Mouse (Mus musculus) colon, adult 2 months (tissue): Measurements from ENCODE around the gene Serpina12. TPM values are rescaled to one million over a fixed set of nuclear protein-coding genes. Genes with fewer than 3 reads are reported as not detected.

Experiments
- polyA plus RNA-seq: library from polyadenylated mRNA; depleted of rRNA; stranded (reverse); fragments of >200 nt; gene quantifications from 2 replicates; pipeline ENCODE4 v1.2.3, GENCODE M21; 2012; rRNA removed

Serpina12 gene
- polyA plus RNA-seq = not detected in 2 replicates

DNA sequence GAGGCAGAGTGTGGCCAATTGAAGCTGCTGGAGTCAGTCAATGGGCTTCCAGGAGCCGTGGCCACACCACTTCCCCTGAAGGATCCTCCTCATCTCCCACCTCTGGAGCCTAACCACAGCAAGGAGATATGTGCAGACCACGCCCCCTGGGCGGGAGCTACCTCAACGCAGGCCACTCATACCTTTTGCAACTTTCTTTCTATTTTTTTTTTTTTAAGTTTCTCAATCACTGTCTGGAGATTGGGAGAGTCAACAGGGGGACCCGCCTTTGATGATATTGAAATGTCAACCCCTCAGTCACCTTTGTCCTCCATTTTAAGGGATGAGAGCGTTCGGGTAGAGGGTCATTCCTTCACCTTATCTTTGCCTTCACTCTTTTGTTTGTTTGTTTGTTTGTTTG, at the start of gene Serpina12:
TSS of gene Serpina12 (minus strand) at position 101 of the 400 bp plus-strand sequence.

GRCm38 (mm10) chr12:104013620-104014019, 30.6 kb downstream of the Serpina12 start, which contains the start of gene Serpina9:
TSS of gene Serpina9 (minus strand) at chr12:104013755.

DNA sequence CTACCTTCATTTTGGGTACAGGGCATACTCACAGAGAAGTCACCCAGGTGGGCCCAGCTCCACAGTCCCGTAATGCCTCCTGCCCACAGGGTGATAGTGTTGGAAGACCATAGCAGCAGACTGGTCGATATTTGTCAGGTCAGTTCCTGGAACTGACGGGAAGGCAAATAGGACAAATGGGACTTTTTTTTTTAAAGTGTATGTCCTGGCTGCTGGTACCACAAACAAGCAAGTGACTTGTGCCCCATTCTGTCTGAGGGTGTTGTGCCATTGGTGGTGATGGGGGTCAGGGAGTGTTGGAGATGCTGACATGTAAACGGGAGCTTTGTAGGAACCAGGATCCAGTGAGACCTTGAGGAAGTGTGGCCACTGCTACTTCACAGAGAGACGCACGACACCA, 54.4 kb downstream of the Serpina12 start, which contains the start of gene Serpina11:
TSS of gene Serpina11 (minus strand) at position 101 of the 400 bp plus-strand sequence.

Other genes with a start within 250 kb of the Serpina12 start
- gene Serpina1b, start 214.1 kb downstream of the Serpina12 start, polyA plus RNA-seq = 0.48 and 0.62 TPM in 2 replicates
- gene Serpina1a, start 180.9 kb downstream of the Serpina12 start, polyA plus RNA-seq = 0.31 TPM in 1 of 2 replicates, not detected in the other
- gene Serpina1c, start 139.6 kb downstream of the Serpina12 start, polyA plus RNA-seq = 0.21 and 0.30 TPM in 2 replicates
- gene Serpina1e, start 85.5 kb downstream of the Serpina12 start, polyA plus RNA-seq = 0.32 and 0.49 TPM in 2 replicates
- 0.09 TPM in 1 of 2 replicates, not detected in the other for gene Serpina11, start 54.5 kb downstream of the Serpina12 start, polyA plus RNA-seq
- 0.81 and 1.5 TPM in 2 replicates for gene Serpina9, start 30.7 kb downstream of the Serpina12 start, polyA plus RNA-seq
- gene Serpina5, start 56.7 kb upstream of the Serpina12 start, polyA plus RNA-seq = not detected in 2 replicates
- gene Serpina3a, start 68.3 kb upstream of the Serpina12 start, polyA plus RNA-seq = not detected in 2 replicates
- gene Serpina3b, start 83.6 kb upstream of the Serpina12 start, polyA plus RNA-seq = not detected in 2 replicates
- 0.60 and 0.78 TPM in 2 replicates for gene Serpina3c, start 109.4 kb upstream of the Serpina12 start, polyA plus RNA-seq
- 0.10 and 0.16 TPM in 2 replicates for gene Serpina3f, start 170.1 kb upstream of the Serpina12 start, polyA plus RNA-seq
- 3.3 and 4.2 TPM in 2 replicates for gene Serpina3g, start 191.8 kb upstream of the Serpina12 start, polyA plus RNA-seq
- 0.05 and 0.07 TPM in 2 replicates for gene Serpina3i, start 218.7 kb upstream of the Serpina12 start, polyA plus RNA-seq